Mouse (Mus musculus) brown adipose tissue, adult 24 weeks (tissue): Measurements from ENCODE around the gene Slc38a3. TPM values are rescaled to one million over a fixed set of nuclear protein-coding genes. Genes with fewer than 3 reads are reported as not detected.
A peak's percentile ranks its signal among the peaks of the same experiment; 100 is the strongest.

Experiments
- H3K27ac ChIP-seq: fragments of 200-500 bp; replicated peaks from 2 replicates; pipeline ENCODE4 v1.5.1; 2012; ENCODE audit warnings: low read depth, mild to moderate bottlenecking, low read length
- H3K4me1 ChIP-seq: fragments of 200-500 bp; 2 replicates; pipeline ENCODE4 v1.6.1; 2012; ENCODE audit warnings: low read length, mixed read lengths; ENCODE audit not compliant: control insufficient read depth, insufficient read depth, insufficient read length
- H3K4me3 ChIP-seq: fragments of 200-500 bp; 2 replicates; pipeline ENCODE4 v1.5.1; 2012; ENCODE audit warnings: low read depth, mild to moderate bottlenecking, low read length, moderate library complexity; ENCODE audit not compliant: insufficient read depth
- polyA plus RNA-seq: library from polyadenylated mRNA; stranded (reverse); fragments of >200 nt; gene quantifications from 2 replicates; pipeline ENCODE4 v1.2.4, GENCODE M21; 2012; ENCODE audit not compliant: missing spikeins, insufficient read depth, insufficient read length

The Slc38a3 gene
- polyA plus RNA-seq, result 0.83 and 3.3 TPM in 2 replicates

DNA sequence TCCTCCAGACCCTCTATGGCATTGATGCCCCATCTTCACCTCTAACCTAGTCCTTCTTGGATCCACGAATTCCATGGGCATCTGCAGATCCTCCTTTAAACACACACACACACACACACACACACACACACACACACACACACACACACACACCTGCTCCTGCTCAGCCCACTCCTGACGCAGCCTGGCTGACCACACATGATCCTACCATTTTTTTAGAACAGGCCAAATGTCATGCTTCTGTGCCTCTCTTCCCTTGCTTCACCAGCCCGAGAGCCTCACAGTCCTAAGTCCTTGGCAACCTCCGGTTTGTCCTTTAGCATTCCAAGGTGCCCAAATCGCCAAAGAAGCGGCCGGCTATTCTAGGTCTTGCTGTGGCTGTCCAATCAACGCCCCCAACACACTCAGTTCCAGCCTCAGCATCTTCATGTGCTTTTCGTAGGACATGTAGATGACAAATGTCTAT lies at the start of gene Slc38a3:
TSS of gene Slc38a3 (minus strand) at position 51 of the 466 bp plus-strand sequence.
- Histone ChIP-seq H3K27ac (peak within 1 kb of the TSS; percentile 73), H3K4me3 (no peak within 1 kb of the TSS), H3K4me1 (peaks cover 9% of the 10 kb centered on the region)

DNA sequence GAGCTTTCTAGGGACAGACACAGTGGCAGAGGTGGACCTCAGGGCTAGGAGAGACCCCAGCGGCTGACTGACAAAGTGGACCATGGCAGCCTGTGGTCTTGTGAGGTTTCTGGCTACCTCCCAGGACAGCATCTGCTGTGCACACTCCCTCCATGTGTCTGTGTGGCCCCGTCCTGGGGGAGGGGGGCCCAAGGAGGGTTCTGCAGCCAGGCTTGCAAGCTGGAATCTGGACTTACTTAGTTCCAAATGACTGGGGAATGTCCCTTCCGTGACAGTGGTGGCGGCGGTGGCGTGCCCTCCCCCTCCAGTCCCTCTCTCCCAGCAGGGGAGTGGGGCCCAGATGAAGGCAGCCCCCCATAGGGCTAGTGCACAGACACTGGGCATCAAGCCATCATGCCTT lies 47.6 kb upstream of the Slc38a3 start:
- Histone ChIP-seq H3K27ac (no peak overlapping the region), H3K4me1 (peaks cover 17% of the 10 kb centered on the region), H3K4me3 (no peak overlapping the region)

DNA sequence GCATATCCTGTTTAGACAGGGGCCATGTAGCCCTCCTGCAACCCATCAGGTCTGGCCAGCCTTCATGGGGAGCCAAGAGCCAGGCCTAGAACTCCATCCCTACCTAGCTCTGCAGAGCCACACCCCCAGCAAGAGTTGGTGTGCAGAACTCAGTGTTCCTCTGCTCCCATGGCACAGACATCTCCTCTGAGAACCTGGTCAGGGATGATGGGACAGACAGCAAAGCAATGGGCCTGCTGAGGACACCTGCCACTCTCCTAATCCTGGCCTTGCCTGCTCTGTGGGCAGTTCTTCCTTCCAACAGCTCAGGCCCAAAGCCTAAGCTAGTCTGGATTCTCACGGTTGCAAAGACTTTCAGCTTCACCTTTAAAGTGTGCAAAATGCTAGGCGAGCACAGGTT lies 46.3 kb upstream of the Slc38a3 start:
- Histone ChIP-seq H3K4me1 (peaks cover 10% of the 10 kb centered on the region), H3K27ac (no peak overlapping the region), H3K4me3 (no peak overlapping the region)

DNA sequence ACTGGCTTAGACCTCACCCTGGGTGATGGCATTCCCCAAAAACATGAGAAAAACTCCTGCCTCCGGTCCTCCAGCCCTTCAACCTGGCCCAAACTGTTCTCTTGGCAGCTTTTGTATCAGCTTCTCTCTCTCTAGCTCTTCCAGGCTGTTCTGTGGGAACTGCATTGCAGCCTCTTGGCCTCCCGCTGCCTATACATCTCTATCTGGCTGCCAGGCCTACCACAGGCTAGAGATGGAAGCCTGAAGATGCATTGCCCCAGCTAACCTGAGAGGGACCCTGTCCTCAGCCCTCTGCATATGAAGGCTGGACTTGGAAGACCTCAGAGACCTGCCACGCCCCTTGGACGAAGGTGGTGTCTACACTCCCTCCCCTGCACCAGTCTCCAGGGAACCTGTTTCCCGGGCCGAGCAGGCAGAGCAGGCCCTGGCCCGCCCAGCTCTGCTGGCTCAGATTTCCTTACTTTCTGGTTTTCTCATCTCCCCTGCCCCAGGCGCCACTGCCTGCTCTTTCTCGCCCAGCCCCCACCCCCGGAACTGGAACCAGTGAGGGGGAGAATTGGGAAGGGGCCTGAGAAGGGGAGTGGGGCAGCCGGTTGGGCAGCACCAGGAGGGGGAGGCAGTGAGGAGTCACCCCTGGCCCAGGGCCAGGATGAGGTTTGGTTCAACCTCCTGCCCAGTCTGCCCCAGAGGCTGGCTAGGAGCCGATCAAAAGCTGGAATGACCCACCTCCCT lies 45.1 kb upstream of the Slc38a3 start:
- peaks cover 10% of the 10 kb centered on the region for H3K4me1 ChIP-seq
- no peak overlapping the region for H3K4me3 ChIP-seq
- H3K27ac ChIP-seq, result peak overlapping the region; percentile 57

DNA sequence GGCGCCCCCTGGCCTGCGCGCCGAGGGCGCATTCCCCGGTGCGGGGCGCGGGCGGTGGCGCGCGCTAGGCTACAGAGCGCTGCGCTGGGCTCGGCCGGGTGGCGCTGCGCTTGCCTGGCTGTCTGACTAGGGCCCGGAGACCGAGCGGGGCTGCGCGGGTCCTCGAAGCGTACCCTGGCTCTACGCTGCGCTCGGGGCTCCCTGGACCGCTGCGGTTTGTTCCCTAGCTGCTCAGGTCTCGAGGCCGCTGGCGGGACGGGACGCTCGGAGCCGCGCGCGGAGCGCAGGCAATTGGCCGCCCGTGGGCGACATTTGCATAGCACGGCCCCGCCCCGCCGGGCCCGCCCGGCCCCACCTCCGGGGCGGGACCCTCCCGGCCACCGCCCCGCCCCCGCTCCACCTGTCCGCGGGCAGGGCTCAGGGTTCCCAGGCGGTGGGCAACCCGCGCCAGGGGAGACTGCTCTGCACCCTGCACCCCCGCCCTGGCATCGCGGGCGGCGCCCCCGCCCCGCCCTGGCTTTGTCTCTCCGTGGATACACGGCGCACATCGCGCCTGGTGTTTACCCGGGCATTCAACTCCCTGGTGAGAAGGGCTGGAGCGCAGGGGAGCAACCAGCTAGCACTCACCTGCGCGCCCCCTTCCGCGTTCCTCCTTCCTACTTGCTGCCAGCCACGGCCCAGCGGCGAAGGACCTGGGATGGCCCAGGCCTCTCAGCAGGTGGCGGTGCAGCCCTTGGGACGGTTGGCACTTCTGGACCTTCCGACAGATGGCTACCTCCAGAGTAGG lies 40.6 kb upstream of the Slc38a3 start, which contains the start of gene Sema3f:
TSS of gene Sema3f (minus strand) at position 779 of the 787 bp plus-strand sequence.
- Histone ChIP-seq H3K27ac (peak within 1 kb of the TSS; percentile 69), H3K4me3 (peak within 1 kb of the TSS; percentile 95), H3K4me1 (peaks cover 9% of the 10 kb centered on the region)

DNA sequence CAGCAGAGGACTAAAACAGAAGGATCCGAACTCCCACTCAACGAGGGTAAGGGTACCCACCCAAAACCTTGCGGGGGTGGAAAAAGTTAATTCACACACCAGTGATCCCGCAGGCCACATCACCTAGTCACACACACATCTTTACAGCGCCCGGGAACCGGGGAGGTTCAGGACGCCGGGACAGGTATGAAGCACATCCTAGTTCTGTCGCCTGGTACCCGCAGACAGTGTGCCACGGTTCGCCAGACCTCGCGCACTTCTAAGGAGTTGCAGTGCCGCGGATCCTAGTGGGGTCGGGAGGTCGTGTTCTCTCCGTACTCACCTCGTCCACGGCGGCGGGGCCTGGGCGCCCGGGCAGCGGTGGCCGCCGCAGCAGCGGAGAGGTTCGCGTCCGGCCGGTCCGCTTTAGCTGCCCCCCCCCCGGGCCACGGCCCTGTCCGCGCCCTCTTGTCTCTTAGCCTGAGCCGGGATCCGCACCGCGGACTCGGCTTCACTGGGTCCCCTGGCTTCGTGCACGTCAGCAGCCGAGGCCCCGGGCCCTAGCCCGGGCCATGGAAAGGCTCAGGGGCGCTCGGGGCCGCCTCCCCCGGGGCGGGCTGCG lies 39.9 kb upstream of the Slc38a3 start:
- Histone ChIP-seq H3K4me3 (peak overlapping the region; percentile 95), H3K27ac (peak overlapping the region; percentile 69), H3K4me1 (peaks cover 3% of the 10 kb centered on the region)

DNA sequence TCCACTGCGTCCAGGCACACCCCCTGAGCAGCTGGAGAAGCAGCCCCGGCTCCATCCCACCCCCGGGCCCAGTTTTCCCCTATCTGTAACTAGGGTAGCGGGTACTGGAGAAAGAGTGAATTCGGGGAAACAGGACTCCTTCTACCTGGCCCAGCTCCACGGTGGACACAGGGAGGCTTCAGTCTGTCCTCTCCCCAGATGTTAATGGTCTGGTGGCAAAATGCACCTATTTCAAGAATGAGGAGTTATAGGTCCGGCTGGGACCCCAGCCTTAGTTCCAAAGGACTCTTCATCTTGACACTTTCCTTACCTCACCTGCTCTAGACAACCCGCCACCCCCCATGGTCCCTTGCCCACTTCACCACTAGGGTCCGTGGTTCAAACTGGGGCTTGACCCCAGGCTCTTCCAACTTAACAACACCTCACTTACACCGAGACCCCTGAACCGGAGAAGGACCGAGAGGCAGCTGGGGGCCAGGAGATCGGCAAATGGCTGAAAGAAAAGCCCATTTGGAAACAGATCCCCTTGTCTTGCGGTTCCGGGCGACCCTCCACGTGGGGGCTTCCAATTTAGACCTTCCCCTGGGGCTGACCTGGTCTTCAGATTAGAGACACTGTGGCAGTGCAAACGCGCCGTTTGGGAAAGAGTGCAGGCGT lies 39.2 kb upstream of the Slc38a3 start:
- Histone ChIP-seq H3K4me1 (no peaks in the 10 kb centered on the region; the same call in 1 of the 2 replicates), H3K27ac (peak overlapping the region; percentile 8; the same call in 1 of the 2 replicates), H3K4me3 (peak overlapping the region; percentile 95)

DNA sequence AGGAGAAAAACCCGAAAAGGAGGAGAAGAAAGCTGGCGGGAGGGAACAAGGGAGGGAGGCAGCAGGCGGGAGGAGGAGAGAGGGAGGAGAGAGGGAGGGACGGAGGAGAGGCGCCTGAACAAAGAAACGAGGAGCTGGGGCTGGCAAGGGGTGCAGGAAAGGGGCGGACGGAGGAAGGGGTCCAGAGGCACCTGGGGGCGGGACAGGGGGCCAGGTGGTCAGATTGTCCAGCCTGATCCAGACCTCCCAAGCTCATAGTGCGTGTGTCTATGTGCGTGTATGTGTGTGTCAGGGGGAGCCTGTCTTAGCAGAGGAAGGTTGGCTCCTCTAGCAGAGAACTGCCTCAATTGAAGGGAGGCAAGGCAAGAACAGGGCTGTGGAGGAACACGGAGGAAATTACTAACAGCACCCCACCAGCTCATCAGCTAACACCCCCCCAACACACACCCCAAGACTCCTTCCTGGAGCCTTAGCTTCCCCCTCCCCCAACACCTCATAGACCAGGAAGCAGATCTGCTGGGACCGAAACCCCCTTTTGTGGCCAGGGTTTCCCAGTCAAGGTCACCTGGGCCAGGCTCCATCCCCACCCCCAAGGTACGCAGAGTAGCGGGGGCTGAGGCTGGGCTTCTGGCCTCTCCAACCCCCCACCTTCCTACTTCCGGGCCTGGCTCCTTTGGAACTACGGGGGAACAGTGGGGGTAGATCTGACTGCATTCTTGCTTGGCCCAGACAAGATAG lies 38.5 kb upstream of the Slc38a3 start:
- Histone ChIP-seq H3K4me1 (no peaks in the 10 kb centered on the region; the same call in 1 of the 2 replicates), H3K27ac (no peak overlapping the region), H3K4me3 (peak overlapping the region; percentile 95)

DNA sequence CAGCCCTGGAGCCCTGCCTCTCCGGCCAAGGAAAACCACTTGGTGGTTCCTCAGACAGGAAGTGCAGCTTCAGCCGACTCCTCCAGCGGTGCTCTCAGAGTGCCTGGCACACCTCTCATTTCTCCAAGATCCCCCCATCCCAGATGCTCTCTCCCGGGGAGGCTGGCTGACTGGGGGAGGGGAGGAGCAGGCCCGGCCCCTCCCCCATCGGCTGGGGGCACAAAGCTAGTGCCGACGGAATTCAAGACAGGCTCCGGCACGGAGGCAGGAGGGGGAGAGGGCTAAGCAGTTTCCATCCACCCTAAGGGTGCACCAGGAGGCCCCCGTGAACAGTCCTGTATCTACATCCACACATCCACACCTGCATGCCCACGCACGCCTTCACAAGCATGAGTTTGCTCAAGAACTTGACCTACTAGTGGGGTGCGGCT lies 37.5 kb upstream of the Slc38a3 start:
- peaks cover 5% of the 10 kb centered on the region; the same call in 1 of the 2 replicates for H3K4me1 ChIP-seq
- H3K4me3 ChIP-seq, result peak overlapping the region; percentile 1; the same call in 1 of the 2 replicates
- no peak overlapping the region for H3K27ac ChIP-seq

DNA sequence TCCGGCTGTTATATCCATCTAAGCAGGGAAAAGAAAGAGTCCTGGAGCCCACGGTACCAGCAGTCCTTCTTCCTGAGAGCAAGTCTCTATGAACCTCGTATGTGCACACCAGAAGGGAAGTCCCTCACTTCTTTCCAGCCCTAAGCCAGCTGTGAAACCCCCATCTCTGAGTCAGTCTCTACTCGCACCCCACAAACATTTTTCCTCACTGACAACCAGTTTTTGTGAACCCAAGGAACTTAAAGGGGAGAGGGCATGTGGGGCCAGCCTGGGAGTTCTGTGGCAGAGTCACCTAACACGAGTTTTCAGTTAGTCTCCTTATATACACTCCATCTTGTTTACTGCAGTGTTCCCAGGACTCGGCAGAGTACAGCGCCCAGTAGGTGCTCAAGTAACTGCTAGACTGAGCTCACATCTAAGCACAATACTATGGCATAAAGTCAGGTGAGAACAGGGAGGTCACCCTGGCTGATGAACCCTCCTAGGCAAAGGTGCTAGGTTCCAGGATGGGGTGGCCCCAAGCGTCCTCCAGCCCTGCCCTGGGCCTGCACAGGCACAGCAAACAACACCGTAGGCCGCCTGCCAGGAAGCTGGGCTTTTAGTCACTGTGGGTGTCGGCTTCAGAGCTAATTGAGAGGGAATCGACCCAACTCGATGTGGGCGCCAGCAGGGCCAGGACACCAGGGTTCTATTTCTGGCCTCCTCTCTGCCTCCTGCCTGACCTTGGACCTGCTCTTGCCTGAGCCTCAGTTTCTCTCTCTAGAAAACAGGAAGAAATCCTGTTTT lies 34.2 kb upstream of the Slc38a3 start:
- no peak overlapping the region for H3K27ac ChIP-seq
- H3K4me1 ChIP-seq, result peaks cover 10% of the 10 kb centered on the region; the same call in 1 of the 2 replicates
- no peak overlapping the region for H3K4me3 ChIP-seq

DNA sequence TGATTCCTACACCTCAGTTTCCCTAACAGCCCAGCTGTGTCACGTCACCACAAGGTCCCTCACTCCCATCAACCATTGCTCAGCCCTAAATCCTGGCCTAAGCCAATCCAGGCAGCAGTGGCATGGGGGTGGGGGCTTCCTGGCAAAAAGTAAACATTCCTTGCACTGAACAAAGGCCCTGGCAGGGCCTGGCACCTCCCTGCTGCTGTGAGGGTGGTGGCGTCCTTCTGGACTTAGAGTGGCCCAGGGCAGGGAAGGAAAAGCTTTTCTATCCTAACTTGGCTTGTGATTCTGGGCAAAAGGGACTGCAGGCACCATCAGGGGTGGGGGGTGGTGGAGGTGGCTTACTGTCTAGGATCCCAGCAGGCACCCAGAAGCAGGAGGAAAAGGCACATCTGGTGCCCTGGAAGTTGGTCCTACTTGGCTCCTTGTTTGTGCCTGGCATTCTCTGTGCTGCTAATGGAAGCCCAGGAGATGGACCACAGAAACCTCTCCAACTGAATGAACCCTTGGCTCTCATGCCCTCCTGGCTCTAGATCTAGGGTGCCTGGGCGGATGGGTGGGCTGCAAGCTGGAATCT lies 33.4 kb upstream of the Slc38a3 start:
- H3K27ac ChIP-seq, result no peak overlapping the region
- H3K4me1 ChIP-seq, result peaks cover 14% of the 10 kb centered on the region; the same call in 1 of the 2 replicates
- H3K4me3 ChIP-seq, result no peak overlapping the region

DNA sequence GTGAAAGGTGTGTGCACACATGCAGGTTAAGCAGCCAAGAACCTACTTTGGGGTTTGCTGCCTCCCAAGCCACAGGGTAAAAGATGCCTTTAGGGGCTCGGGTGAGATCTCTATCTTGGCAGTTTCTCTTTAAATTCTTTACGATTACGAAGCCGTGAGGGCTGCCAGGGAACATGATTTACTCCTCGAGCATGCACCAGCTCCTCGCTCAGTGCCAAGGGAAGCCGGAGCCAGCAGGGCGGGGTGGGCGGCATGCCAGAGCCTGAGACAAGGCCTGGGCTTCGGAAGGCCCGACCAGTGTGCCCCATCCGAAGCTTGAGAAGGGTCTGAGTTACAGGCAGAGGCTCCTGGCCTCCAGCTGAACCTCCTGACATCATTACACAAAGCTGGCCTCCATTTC lies 32.3 kb upstream of the Slc38a3 start:
- Histone ChIP-seq H3K27ac (no peak overlapping the region), H3K4me1 (peaks cover 24% of the 10 kb centered on the region), H3K4me3 (no peak overlapping the region)

DNA sequence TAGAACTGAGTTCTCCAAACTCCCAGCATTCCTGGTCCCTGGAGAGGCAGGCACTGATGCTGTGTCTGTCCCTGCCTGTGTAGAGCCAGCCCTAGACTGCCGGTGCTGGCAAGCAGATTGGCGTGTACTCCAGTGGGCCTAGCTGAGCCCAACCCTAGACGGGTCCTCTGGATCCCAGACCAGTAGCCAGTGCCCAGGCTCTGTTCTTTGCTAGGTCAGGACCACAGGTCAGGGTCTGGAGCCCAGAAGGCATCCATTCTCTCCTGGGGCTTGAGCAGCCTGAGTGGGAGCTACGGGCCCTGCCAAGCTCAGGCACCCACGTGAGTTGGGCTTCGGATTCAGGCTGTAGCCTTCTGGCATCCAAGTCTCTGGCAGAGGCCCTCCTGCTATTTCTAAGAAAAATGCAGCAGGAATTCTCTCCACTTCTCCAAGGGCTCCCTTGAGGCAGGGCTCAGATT lies 30.8 kb upstream of the Slc38a3 start:
- H3K4me3 ChIP-seq, result no peak overlapping the region
- no peak overlapping the region for H3K27ac ChIP-seq
- peaks cover 32% of the 10 kb centered on the region for H3K4me1 ChIP-seq
